Mouse (Mus musculus) gastrocnemius, adult 8-10 months (tissue): ENCODE measurements around the gene Exoc8. TPM values are rescaled to one million over a fixed set of nuclear protein-coding genes. Genes with fewer than 3 reads are reported as not detected.

Experiments used
- DNase-seq, 2 experiments: peaks; one replicate each; pipeline ENCODE4 v3.0.0; 2022; ENCODE audit warnings: low spot score in 2 of 2
- total RNA-seq, 4 experiments: library from RNA; stranded (reverse); gene quantifications; 2 replicates each; pipeline ENCODE4 v1.2.4; 2022

Gene Exoc8
- total RNA-seq, 4 experiments from 2014 or later: 7.8 to 8.1 (median 7.9) TPM

DNA sequence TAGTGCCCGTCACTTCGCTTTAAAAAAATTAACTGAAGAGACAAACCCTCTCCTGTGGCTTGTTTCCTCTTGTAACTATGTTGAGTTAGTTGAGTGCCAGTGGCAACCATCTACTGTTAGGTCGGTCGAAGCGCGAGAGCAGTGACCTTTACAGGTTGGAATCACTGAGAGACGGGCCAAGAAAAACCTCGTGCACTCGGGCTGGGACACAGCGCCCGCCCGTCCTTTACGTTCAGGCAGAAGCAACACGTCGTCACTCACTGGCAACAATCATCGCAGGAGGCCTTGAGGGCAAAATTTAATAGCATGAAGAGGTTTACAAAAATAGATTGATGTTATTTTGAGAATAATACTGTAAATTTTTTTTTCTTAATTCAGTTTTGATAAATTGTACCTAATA lies 12.4 kb upstream of the Exoc8 start:
- DNase-seq: peak in 1 of 2 experiments; percentile 38

- DNase-seq: no peak
These were observed 8.0 kb upstream of the Exoc8 start for GRCm38 (mm10) chr8:124905482-124905881.

DNA sequence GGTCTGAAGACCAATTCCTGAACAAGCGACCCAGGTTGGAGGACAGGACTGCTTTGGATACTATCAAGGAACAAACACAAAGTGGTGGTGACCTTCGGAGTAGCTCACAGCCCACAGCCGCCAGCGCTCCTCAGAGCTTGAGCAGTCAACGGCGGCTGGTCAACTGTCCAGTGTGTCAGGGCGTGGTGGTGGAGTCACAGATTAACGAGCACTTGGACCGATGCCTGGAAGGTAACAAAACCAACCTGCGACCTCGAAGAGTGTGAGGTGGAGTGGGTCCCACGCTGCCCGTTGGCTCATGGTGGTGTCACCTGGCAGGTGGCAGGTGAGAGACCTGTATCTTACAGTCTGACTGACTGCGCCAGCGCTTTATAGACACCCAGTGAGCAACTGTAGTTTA lies 5.7 kb upstream of the Exoc8 start:
- DNase-seq: no peak

DNA sequence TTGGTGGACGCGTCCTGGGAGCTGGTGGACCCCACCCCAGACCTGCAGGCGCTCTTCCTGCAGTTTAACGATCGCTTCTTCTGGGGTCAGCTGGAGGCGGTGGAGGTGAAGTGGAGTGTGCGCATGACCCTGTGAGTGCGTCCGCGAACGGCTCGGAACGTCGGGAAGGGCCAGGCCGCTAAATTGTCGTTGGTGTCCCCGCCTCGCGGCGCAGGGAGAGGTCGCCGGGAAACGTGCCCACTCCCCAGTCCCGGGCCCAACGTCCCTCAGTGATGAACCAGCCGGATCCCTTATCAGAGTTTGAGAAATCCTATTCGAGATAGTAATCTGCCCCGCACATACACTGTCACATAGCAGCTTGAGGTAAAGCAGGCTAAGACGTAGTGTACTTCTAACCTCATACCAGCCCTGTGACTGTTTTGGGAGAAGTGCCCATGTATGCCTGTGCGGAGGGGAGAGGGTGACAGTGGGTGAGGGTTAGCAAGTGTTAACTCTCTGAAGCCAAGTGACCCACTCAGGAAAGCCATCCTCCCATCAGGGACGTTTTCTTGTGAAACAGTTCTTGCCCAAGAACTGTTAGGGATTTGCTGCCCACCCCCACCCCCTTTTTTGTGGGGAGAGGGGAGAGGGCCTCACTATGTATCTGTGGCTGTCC lies 873 bp upstream of the Exoc8 start:
- no peak for DNase-seq

- DNase-seq: peak; percentile 64 to 74
These were observed 696 bp downstream of the Exoc8 start for GRCm38 (mm10) chr8:124896632-124897385.

GRCm38 (mm10) chr8:124896010-124896631 lies 1.4 kb downstream of the Exoc8 start:
- no peak for DNase-seq

DNA sequence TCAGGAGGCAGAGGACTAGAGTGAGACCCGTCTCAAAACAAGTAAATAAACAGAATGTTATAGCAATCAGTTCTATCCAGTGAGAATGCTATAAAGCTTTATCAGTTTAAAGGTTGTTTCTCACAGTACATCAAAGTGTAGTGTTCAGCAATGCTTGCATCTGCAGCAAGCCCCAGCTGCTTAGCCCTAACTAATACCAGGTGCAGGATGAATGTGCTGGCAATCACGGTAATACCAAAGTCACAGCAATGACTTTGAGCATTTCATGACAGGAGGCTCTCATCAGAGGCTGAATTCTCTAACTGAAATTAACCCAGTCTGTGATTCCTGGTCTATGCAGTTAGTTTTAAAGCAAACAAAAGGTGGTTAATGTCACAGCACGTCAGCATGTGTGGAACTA lies 4.9 kb downstream of the Exoc8 start:
- no peak for DNase-seq

GRCm38 (mm10) chr8:124888385-124888784 lies 9.1 kb downstream of the Exoc8 start:
- no peak for DNase-seq

DNA sequence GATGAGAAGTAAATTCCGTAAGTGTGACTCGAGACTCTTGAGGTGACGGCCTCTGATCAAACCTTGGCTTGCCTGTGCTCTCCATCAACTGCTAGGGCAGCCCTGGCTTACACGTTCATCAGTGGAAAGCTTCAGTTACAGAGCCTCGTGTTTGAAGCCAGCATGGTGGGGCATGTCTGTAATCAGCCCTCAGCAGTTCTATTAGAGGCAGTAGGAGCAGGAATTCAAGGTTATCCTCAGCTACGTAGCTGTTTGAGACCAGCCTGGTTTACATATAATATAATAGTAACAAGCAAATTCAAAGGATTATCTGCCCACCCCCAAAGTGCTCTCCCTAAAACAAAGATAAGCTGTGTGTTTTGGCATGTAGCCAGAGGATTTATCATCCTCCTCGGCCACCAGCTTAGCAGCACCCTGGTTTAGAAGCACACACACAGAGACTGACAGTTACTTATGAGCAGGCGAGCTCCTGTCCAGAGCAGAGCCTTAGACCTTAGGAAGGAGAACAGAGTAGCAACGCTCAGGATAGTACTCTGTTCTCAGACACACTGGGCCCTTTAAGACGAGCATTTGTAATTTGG lies 18.5 kb downstream of the Exoc8 start:
- DNase-seq: no peak

DNA sequence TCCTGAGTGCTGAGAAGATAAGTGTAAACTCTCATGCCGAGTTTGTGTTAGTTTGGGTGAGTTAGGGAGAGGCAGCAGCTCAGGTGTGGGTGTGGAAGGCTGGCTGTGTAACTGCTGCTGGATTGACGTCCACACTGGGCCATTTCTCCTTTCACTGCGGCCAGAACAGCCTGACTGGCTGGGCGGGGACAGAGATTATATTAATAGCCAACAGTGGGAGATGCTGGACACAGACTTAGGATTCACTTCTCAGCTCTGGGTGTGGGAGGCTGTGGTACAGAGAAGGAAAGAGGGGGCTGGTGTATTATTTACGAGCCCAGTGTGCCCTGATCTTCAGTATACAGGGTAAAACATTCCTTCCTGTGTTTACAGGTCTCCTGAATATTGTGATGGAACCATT lies 19.4 kb downstream of the Exoc8 start:
- DNase-seq: no peak

- DNase-seq: no peak
These were observed 24.8 kb downstream of the Exoc8 start for GRCm38 (mm10) chr8:124872690-124873089.

GRCm38 (mm10) chr8:124872081-124872480 lies 25.4 kb downstream of the Exoc8 start:
- DNase-seq: no peak

DNA sequence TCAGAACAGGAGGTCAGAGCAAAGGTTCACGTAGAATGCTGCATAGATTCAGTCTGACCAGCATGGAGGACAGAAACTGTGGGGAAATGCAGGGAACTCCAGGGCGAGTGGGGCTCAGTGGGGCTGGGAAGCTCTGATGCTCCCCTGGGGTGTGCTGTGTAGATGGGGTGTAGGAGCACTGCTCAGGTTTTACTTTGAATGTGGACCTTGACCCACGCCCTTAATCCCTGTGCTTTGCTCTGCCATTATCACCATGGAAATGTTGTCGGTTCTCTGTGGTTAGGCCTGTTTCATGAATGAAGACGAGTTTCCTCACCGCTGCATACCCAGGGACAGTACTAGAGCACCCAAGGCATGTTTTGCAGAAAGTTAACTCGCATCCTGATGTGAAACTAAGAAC lies 26.0 kb downstream of the Exoc8 start:
- DNase-seq: no peak

GRCm38 (mm10) chr8:124869708-124870107 lies 27.8 kb downstream of the Exoc8 start:
- DNase-seq: peak in 1 of 2 experiments; percentile 48

- DNase-seq: no peak
These were observed 30.4 kb downstream of the Exoc8 start for GRCm38 (mm10) chr8:124867126-124867525.

- no peak for DNase-seq
These were observed 30.8 kb downstream of the Exoc8 start for GRCm38 (mm10) chr8:124866669-124867068.

DNA sequence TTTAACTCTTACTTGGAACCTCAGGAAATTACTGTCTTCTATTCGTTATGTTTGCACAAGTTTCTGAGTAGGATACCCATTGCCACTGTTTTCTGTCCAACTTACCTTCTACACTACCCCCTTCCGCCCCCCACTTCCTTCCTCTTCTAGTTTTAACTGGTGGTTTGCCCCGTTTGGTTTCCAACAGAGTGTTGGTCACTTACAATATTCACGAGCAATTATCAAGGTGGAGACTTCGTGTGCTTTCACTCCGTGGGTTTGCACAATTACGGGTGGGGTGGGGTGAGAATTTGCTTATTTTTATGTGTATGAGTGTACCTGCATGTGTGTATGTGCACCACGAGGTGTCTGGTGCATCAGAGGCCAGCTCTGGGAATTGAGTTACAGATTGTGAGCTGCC lies 33.8 kb downstream of the Exoc8 start:
- no peak for DNase-seq

- no peak for DNase-seq
These were observed 34.3 kb downstream of the Exoc8 start for GRCm38 (mm10) chr8:124863163-124863677.

DNA sequence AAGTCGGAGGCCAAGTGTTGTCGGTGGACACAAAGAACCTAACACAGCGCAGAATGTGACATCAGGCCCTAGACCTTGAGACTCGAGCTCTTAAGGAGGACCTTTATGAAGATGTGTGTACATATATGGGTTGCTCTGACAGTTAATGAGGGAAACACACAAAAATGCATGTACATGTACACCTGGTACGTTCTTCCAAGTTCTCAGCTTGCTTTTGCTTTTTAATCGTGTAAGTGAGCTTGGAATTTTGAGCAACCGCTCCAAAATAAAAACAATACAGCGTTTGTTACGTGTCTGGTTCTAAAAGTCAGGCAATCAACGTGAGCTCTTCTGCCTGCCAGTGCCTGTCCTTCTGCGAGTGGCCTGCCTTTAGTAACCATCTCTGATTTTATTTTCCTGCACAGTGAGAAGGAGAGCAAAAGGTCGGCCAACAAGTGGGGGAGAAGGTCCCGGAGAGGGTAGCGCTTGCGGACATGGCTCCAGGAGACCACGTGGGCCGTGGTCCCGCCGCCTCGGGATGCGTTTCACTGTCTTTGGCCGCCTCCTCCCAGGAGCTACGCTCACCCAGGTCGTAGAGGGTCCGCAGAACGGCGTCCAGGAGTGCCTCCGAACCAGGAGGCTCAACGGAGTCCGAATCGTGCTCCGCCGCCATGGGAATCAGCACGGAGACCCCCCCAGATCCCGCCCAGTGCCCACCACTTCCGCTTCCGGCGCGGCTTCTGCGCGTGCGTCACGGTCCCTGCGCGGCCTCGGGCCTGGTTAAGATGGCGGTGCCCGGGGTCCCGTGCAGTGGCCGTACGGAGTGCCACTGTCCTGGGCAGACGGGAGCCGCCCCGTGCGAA lies 35.0 kb downstream of the Exoc8 start, which contains the start of the genes Gnpat and 2810004N23Rik:
Gnpat (plus strand) TSS at position 713 of the 842 bp plus-strand sequence.
2810004N23Rik (minus strand) TSS at position 800 of the 842 bp plus-strand sequence.
- DNase-seq: peak; percentile 86 to 89

DNA sequence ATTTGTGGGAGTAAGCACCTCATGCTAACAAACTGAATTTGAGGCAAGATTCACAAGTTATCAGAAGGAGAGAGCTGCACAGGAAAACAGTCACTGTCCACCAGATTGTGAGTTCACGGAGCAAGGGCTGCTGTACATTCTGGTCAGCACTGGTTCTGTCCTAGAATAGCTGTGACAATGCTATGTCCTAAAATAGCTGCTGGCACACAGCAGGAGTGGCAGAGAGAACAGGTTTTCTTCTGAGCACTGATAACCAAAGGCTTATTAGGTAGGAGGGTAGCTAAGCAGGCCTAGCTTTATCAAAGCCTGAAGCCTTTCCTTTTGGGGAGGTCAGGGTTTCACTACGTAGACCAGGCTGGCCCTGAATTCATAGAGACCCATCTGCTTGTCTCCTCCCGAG lies 37.3 kb downstream of the Exoc8 start:
- no peak for DNase-seq

DNA sequence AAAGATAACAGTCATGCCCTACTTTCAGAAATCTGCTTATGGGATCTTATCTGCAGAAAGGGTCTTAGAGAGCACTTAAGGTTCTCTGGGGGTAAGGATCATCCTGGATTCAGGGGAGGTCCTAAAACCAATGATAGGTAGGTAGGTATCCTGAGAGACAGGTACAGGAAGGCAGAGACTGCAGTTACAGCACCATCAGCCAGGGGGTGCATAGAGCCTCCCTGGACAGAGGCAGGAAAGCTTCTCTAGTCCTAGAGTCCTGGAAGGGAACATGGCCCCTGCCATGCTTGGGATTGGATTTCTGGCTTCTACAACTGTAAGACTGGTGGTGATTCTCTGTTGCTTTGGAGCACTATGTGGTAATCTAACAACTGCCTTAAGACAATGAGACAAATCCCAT lies 38.0 kb downstream of the Exoc8 start:
- DNase-seq: no peak
